Mouse (Mus musculus): ENCODE results near the gene Ninl. TPM values are rescaled to one million over a fixed set of nuclear protein-coding genes. Genes with fewer than 3 reads are reported as not detected.

The Ninl gene
- polyA plus RNA-seq, 1 experiment, result 0.84 TPM

- no peaks in the 10 kb centered on the region for H3K4me1 ChIP-seq (ENCODE audit: control insufficient read depth, insufficient read depth, insufficient read length, low read length)
- H3K27ac ChIP-seq (ENCODE audit: insufficient read depth, low read depth, low read length), result no peak overlapping the region
- 88% methylated on average over 14 of the region's 14 CpGs for WGBS
- H3K4me3 ChIP-seq (ENCODE audit: low read depth, low read length), result no peak overlapping the region
- no peak for TF ChIP-seq CTCF (IDR thresholded peaks at IDR 0.05; ENCODE audit: extremely low read depth, insufficient read length, insufficient replicate concordance, low read depth, low read length)
- TF ChIP-seq POLR2A (IDR thresholded peaks at IDR 0.05; ENCODE audit: low read depth, low read length), result no peak
- H3K36me3 ChIP-seq (ENCODE audit: control insufficient read depth, insufficient read depth, low read length), result no peaks in the 10 kb centered on the region
- no peaks in the 10 kb centered on the region for H3K27me3 ChIP-seq (ENCODE audit: control insufficient read depth, insufficient read depth, low read length)
These were observed 59.1 kb downstream of the Ninl start for GRCm38 (mm10) chr2:150979861-150980620.

- H3K27ac ChIP-seq (ENCODE audit: insufficient read depth, low read depth, low read length), result no peak overlapping the region
- 96% methylated on average over 3 of the region's 3 CpGs for WGBS
- no peak overlapping the region for H3K4me3 ChIP-seq (ENCODE audit: low read depth, low read length)
- H3K36me3 ChIP-seq (ENCODE audit: control insufficient read depth, insufficient read depth, low read length), result no peaks in the 10 kb centered on the region
- H3K4me1 ChIP-seq (ENCODE audit: control insufficient read depth, insufficient read depth, insufficient read length, low read length), result no peaks in the 10 kb centered on the region
- no peaks in the 10 kb centered on the region for H3K27me3 ChIP-seq (ENCODE audit: control insufficient read depth, insufficient read depth, low read length)
- TF ChIP-seq POLR2A (IDR thresholded peaks at IDR 0.05; ENCODE audit: low read depth, low read length) (no peak), CTCF (IDR thresholded peaks at IDR 0.05; ENCODE audit: extremely low read depth, insufficient read length, insufficient replicate concordance, low read depth, low read length) (no peak)
These were observed 60.4 kb downstream of the Ninl start for GRCm38 (mm10) chr2:150978791-150979190.

GRCm38 (mm10) chr2:150977676-150978075, 61.5 kb downstream of the Ninl start:
- 89% methylated on average over 6 of the region's 6 CpGs for WGBS

GRCm38 (mm10) chr2:150976871-150977270, 62.3 kb downstream of the Ninl start:
- H3K36me3 ChIP-seq (ENCODE audit: control insufficient read depth, insufficient read depth, low read length), result no peaks in the 10 kb centered on the region
- 95% methylated on average over 5 of the region's 5 CpGs for WGBS
- no peaks in the 10 kb centered on the region for H3K27me3 ChIP-seq (ENCODE audit: control insufficient read depth, insufficient read depth, low read length)
- no peaks in the 10 kb centered on the region for H3K4me1 ChIP-seq (ENCODE audit: control insufficient read depth, insufficient read depth, insufficient read length, low read length)
- TF ChIP-seq CTCF (IDR thresholded peaks at IDR 0.05; ENCODE audit: extremely low read depth, insufficient read length, insufficient replicate concordance, low read depth, low read length), result no peak
- TF ChIP-seq POLR2A (IDR thresholded peaks at IDR 0.05; ENCODE audit: low read depth, low read length), result no peak
- H3K27ac ChIP-seq (ENCODE audit: insufficient read depth, low read depth, low read length), result no peak overlapping the region
- H3K4me3 ChIP-seq (ENCODE audit: low read depth, low read length), result no peak overlapping the region

More at GRCm38 (mm10) chr2:150977676-150978075, 61.5 kb downstream of the Ninl start:
- no peaks in the 10 kb centered on the region for H3K27me3 ChIP-seq (ENCODE audit: control insufficient read depth, insufficient read depth, low read length)
- H3K36me3 ChIP-seq (ENCODE audit: control insufficient read depth, insufficient read depth, low read length), result no peaks in the 10 kb centered on the region
- no peaks in the 10 kb centered on the region for H3K4me1 ChIP-seq (ENCODE audit: control insufficient read depth, insufficient read depth, insufficient read length, low read length)
- TF ChIP-seq CTCF (IDR thresholded peaks at IDR 0.05; ENCODE audit: extremely low read depth, insufficient read length, insufficient replicate concordance, low read depth, low read length) (no peak), POLR2A (IDR thresholded peaks at IDR 0.05; ENCODE audit: low read depth, low read length) (no peak)
- no peak overlapping the region for H3K27ac ChIP-seq (ENCODE audit: insufficient read depth, low read depth, low read length)
- H3K4me3 ChIP-seq (ENCODE audit: low read depth, low read length), result no peak overlapping the region

GRCm38 (mm10) chr2:150973401-150974115, 65.6 kb downstream of the Ninl start:
- no peak for TF ChIP-seq POLR2A (IDR thresholded peaks at IDR 0.05; ENCODE audit: low read depth, low read length)
- no peaks in the 10 kb centered on the region for H3K4me1 ChIP-seq (ENCODE audit: control insufficient read depth, insufficient read depth, insufficient read length, low read length)
- no peaks in the 10 kb centered on the region for H3K36me3 ChIP-seq (ENCODE audit: control insufficient read depth, insufficient read depth, low read length)
- H3K27ac ChIP-seq (ENCODE audit: insufficient read depth, low read depth, low read length), result no peak overlapping the region
- H3K27me3 ChIP-seq (ENCODE audit: control insufficient read depth, insufficient read depth, low read length), result no peaks in the 10 kb centered on the region
- no peak overlapping the region for H3K4me3 ChIP-seq (ENCODE audit: low read depth, low read length)
- 87% methylated on average over 8 of the region's 8 CpGs for WGBS

GRCm38 (mm10) chr2:150972681-150973080, 66.5 kb downstream of the Ninl start:
- 89% methylated on average over 3 of the region's 3 CpGs for WGBS
- no peak overlapping the region for H3K27ac ChIP-seq (ENCODE audit: insufficient read depth, low read depth, low read length)
- no peaks in the 10 kb centered on the region for H3K36me3 ChIP-seq (ENCODE audit: control insufficient read depth, insufficient read depth, low read length)
- no peaks in the 10 kb centered on the region for H3K27me3 ChIP-seq (ENCODE audit: control insufficient read depth, insufficient read depth, low read length)
- no peaks in the 10 kb centered on the region for H3K4me1 ChIP-seq (ENCODE audit: control insufficient read depth, insufficient read depth, insufficient read length, low read length)
- no peak overlapping the region for H3K4me3 ChIP-seq (ENCODE audit: low read depth, low read length)
- TF ChIP-seq CTCF (IDR thresholded peaks at IDR 0.05; ENCODE audit: extremely low read depth, insufficient read length, insufficient replicate concordance, low read depth, low read length) (no peak), POLR2A (IDR thresholded peaks at IDR 0.05; ENCODE audit: low read depth, low read length) (no peak)

- TF ChIP-seq POLR2A (IDR thresholded peaks at IDR 0.05; ENCODE audit: low read depth, low read length), result no peak
- TF ChIP-seq CTCF (IDR thresholded peaks at IDR 0.05; ENCODE audit: extremely low read depth, insufficient read length, insufficient replicate concordance, low read depth, low read length), result no peak
- Histone ChIP-seq H3K4me1 (ENCODE audit: control insufficient read depth, insufficient read depth, insufficient read length, low read length) (no peaks in the 10 kb centered on the region), H3K4me3 (ENCODE audit: low read depth, low read length) (no peak overlapping the region), H3K36me3 (ENCODE audit: control insufficient read depth, insufficient read depth, low read length) (no peaks in the 10 kb centered on the region), H3K27ac (ENCODE audit: insufficient read depth, low read depth, low read length) (no peak overlapping the region), H3K27me3 (ENCODE audit: control insufficient read depth, insufficient read depth, low read length) (no peaks in the 10 kb centered on the region)
- WGBS, result 95% methylated on average over 7 of the region's 7 CpGs
These were observed 67.3 kb downstream of the Ninl start for GRCm38 (mm10) chr2:150971856-150972255.
